Mouse (Mus musculus): ENCODE measurements around the gene Csnk2a1. TPM values are rescaled to one million over a fixed set of nuclear protein-coding genes. Genes with fewer than 3 reads are reported as not detected.
A peak's percentile ranks its signal among the peaks of the same experiment; 100 is the strongest.
"Not testable (repeated sequence)": the region's sequence is repeated elsewhere in the genome, so short reads cannot be mapped to it uniquely, and the experiment has no call there.

Csnk2a1 gene
- polyA plus RNA-seq, 1 experiment from 2014 or later, result 102 TPM

DNA sequence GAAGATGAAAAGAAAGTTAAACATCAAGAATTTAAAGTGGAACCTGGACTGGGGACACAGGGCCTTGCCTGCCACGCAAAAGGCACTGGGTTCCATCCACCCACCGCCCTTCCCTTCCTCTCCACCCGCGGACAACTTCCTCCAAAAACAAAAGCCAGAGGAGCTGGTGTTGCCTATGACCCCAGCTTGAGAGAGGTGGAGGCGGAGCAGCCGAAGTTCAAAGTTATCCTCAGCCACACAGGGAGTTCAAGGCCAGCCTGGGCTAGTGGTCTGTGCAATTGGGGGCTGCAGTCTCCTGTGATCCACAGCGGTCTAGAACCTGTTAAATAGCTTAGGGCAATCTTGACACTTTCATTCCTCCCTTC, 33.3 kb upstream of the Csnk2a1 start:
- no peak for ATAC-seq (ENCODE audit: insufficient number of reproducible peaks, insufficient read depth, low FRiP score, low TSS enrichment, low read depth)
- Histone ChIP-seq H3K9me3 (no peaks in the 10 kb centered on the region), H3K4me3 (replicated peaks) (no peak overlapping the region), H3K4me2 (no peak overlapping the region), H3K27ac (no peak overlapping the region), H3K36me3 (no peaks in the 10 kb centered on the region), H3K9ac (replicated peaks) (no peak overlapping the region), H3K27me3 (0 out of 2 replicates have a peak, but pooled peaks cover 6% of the 10 kb centered on the region), H3K4me1 (replicated peaks) (0 out of 2 replicates have a peak, but pooled peaks cover 4% of the 10 kb centered on the region)
- WGBS, result 75% methylated on average over 7 of the region's 7 CpGs

DNA sequence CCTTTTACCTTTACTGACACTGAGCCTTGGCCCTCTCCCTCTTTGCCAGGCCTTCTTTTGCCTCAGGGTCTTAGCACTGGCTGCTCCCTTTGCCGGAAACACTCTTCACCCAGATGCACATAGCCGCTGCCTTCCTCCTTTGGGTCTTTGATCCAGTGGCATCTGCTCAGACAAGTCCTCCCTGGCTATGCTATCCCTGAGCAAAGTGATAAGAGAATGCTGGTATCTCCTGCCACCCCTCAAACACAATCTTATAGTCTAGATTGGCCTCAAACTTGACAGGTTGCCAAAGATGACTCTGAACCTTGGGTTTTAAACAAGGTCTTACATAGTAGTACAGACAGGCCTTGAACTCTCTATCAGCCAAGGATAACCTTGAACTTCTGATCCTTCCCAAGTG, 32.1 kb upstream of the Csnk2a1 start:
- 81% methylated on average over 2 of the region's 2 CpGs for WGBS
- Histone ChIP-seq H3K9me3 (no peaks in the 10 kb centered on the region), H3K36me3 (no peaks in the 10 kb centered on the region), H3K4me2 (no peak overlapping the region), H3K9ac (replicated peaks) (no peak overlapping the region), H3K27me3 (0 out of 2 replicates have a peak, but pooled peaks cover 6% of the 10 kb centered on the region), H3K4me1 (replicated peaks) (0 out of 2 replicates have a peak, but pooled peaks cover 4% of the 10 kb centered on the region), H3K4me3 (replicated peaks) (no peak overlapping the region), H3K27ac (no peak overlapping the region)
- no peak for ATAC-seq (ENCODE audit: insufficient number of reproducible peaks, insufficient read depth, low FRiP score, low TSS enrichment, low read depth)

DNA sequence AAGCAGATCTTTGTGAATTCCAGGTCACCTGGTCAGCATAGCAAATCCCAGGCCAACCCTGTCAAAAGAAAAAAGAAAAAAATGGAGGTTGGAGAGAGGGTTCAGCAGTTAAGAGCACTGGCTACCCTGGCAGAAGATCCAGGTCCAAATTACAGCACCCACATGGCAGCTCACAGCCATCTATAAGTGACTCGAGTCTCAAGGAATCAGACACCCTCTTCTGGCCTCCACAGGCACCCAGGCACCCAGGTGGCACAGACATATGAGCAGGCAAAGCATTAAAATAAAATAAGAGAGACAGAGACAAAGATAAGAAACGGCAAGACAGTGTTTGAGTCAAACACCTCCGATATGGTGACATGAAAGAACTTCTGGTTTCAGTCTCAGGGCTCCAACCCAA, 29.7 kb upstream of the Csnk2a1 start:
- H3K4me1 ChIP-seq (replicated peaks), result 0 out of 2 replicates have a peak, but pooled peaks cover 4% of the 10 kb centered on the region
- H3K27ac ChIP-seq, result no peak overlapping the region
- H3K36me3 ChIP-seq, result no peaks in the 10 kb centered on the region
- no peak overlapping the region for H3K9ac ChIP-seq (replicated peaks)
- H3K9me3 ChIP-seq, result no peaks in the 10 kb centered on the region
- ATAC-seq (ENCODE audit: insufficient number of reproducible peaks, insufficient read depth, low FRiP score, low TSS enrichment, low read depth), result no peak
- 47% methylated on average over 3 of the region's 3 CpGs for WGBS
- H3K27me3 ChIP-seq, result 0 out of 2 replicates have a peak, but pooled peaks cover 6% of the 10 kb centered on the region
- H3K4me3 ChIP-seq (replicated peaks), result no peak overlapping the region
- H3K4me2 ChIP-seq, result no peak overlapping the region

DNA sequence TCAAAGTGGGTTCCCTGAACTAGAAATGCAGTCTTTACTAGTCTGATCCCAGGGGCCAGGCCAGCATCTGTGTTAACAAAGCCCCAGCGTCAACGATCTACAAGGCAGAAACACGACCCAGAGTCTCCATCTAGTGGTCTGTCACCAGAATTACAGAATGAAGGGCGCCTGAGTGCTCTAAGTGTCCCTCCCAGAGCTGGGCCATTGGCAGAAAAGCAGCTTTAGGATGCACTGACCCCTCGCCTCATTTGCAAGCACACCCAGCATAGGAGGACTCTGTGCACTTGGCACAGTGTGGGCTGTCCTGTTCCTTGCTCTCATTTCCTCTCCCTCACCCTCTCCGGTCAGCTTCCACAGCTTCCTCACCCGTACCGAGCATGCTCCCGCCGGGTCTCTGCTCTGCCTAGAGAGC, 29.3 kb upstream of the Csnk2a1 start:
- H3K4me3 ChIP-seq (replicated peaks), result no peak overlapping the region
- H3K9ac ChIP-seq (replicated peaks), result no peak overlapping the region
- peak; percentile 60; the same call in 1 of the 2 replicates for ATAC-seq (ENCODE audit: insufficient number of reproducible peaks, insufficient read depth, low FRiP score, low TSS enrichment, low read depth)
- WGBS, result 48% methylated on average over 10 of the region's 10 CpGs
- no peak overlapping the region for H3K4me2 ChIP-seq
- no peak overlapping the region for H3K27ac ChIP-seq
- no peaks in the 10 kb centered on the region for H3K9me3 ChIP-seq
- 0 out of 2 replicates have a peak, but pooled peaks cover 4% of the 10 kb centered on the region for H3K4me1 ChIP-seq (replicated peaks)
- 0 out of 2 replicates have a peak, but pooled peaks cover 6% of the 10 kb centered on the region for H3K27me3 ChIP-seq
- no peaks in the 10 kb centered on the region for H3K36me3 ChIP-seq

DNA sequence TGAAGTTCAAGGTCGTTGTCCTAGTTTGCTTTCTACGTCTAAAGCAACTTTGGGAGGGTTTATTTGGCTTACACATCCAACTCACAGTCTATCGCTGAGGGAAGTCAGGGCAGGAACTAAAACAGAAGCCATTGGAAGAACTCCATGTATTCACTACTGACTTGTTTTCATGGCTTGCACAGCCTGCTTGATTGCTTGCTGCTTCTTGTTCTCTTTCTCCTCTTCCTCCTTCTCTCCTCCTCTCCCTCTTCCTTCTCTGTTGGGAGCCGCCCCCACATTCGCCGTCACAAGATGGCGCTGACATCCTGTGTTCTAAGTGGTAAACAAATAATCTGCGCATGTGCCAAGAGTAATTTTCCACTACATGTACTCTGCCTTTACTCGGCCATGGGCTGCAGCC, 20.5 kb upstream of the Csnk2a1 start:
- H3K4me3 ChIP-seq (replicated peaks); H3K9me3 ChIP-seq; H3K27ac ChIP-seq; H3K4me1 ChIP-seq (replicated peaks); H3K36me3 ChIP-seq; H3K4me2 ChIP-seq; H3K27me3 ChIP-seq; ATAC-seq (ENCODE audit: insufficient number of reproducible peaks, insufficient read depth, low FRiP score, low TSS enrichment, low read depth); H3K9ac ChIP-seq (replicated peaks): not testable (repeated sequence)
- 93% methylated on average over 8 of the region's 9 CpGs for WGBS

DNA sequence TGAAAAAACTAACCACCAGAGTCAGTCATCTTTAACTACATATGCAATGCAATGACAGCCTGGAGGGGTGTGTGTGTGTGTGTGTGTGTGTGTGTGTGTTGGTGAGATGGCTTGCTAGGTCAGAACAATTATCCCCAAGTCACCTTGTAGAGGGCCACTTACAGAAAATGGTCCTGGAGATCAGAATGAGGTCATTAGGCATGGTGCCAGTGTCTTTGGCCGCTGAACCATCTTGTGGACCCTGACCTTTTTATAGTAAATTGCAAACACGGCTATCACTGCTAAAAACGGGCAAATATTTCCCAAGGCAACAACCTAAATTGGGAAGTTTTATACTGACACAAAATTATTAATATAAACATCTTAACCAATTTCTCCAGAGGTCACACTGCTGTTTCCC, 14.8 kb upstream of the Csnk2a1 start:
- no peak overlapping the region for H3K4me3 ChIP-seq (replicated peaks)
- H3K9ac ChIP-seq (replicated peaks), result no peak overlapping the region
- no peaks in the 10 kb centered on the region for H3K27me3 ChIP-seq
- H3K4me1 ChIP-seq (replicated peaks), result no peaks in the 10 kb centered on the region
- no peaks in the 10 kb centered on the region for H3K36me3 ChIP-seq
- H3K9me3 ChIP-seq, result 0 out of 2 replicates have a peak, but pooled peaks cover 7% of the 10 kb centered on the region
- no peak for ATAC-seq (ENCODE audit: insufficient number of reproducible peaks, insufficient read depth, low FRiP score, low TSS enrichment, low read depth)
- H3K4me2 ChIP-seq, result no peak overlapping the region
- no peak overlapping the region for H3K27ac ChIP-seq
- 82% methylated on average over 3 of the region's 3 CpGs for WGBS

DNA sequence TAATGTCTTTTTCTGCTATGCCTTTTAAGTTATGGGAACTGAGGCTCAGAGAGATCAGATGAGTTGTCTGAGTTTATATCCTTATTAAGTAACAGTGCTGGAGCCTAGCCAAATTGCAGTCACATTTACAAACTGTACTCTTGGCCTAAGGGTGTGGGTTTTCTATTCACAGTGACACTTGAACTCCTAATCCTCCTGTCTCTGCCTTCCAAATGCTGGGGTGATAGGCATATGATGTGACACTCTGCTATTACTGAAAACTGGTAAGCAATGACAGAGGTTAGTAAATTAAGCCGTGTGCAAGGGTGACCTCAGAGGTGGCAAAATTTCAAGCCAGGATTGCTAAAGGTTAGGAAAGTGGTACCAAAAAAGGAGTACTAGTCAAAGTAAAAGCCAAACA, 9.7 kb upstream of the Csnk2a1 start:
- no peaks in the 10 kb centered on the region for H3K27me3 ChIP-seq
- H3K4me3 ChIP-seq (replicated peaks), result no peak overlapping the region
- H3K9ac ChIP-seq (replicated peaks), result no peak overlapping the region
- H3K27ac ChIP-seq, result no peak overlapping the region
- WGBS, result 86% methylated on average over 1 of the region's 1 CpGs
- H3K4me1 ChIP-seq (replicated peaks), result no peaks in the 10 kb centered on the region
- H3K36me3 ChIP-seq, result no peaks in the 10 kb centered on the region
- H3K9me3 ChIP-seq, result 0 out of 2 replicates have a peak, but pooled peaks cover 7% of the 10 kb centered on the region
- no peak overlapping the region for H3K4me2 ChIP-seq
- no peak for ATAC-seq (ENCODE audit: insufficient number of reproducible peaks, insufficient read depth, low FRiP score, low TSS enrichment, low read depth)

DNA sequence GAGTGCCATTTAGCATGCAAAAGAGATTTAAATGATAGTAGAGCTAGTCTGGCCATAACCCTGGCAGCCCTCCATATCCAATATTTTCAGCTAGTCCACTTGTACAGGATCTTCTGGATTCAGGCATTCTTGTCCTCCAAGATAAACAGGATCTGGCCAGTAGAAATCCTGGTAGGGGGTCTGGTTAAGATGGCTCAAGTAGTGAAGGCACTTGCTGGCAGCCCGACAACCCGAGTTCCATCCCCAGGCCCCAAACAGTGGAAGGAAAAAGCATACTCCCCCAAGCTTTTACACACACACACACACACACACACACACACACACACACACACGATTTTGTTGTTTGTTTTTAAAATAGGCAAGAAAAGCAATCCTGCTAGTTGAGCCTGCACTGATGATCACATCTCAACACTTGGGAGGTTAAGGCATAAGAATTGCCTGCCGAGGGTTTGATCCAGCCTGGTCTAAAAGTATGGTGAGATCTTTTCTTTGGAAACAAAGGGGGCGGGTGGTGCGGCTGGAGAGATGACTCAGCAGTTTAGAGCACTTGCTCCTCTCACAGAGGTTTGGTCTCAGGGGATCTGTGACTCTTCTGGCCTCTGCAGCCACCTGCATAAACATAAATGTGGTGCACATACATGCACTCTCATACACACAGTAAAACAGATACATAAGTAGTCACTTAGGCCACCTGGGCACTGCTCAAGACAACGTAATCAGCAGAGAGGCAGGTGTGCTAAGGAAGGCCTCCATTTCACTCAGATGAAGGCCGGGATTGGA, 2.9 kb upstream of the Csnk2a1 start:
- Histone ChIP-seq H3K36me3 (no peaks in the 10 kb centered on the region), H3K9me3 (no peaks in the 10 kb centered on the region), H3K4me3 (replicated peaks) (no peak overlapping the region), H3K27ac (no peak overlapping the region), H3K4me2 (no peak overlapping the region), H3K4me1 (replicated peaks) (peaks cover 17% of the 10 kb centered on the region), H3K27me3 (no peaks in the 10 kb centered on the region), H3K9ac (replicated peaks) (no peak overlapping the region)
- 75% methylated on average over 8 of the region's 8 CpGs for WGBS
- ATAC-seq (ENCODE audit: insufficient number of reproducible peaks, insufficient read depth, low FRiP score, low TSS enrichment, low read depth), result no peak

DNA sequence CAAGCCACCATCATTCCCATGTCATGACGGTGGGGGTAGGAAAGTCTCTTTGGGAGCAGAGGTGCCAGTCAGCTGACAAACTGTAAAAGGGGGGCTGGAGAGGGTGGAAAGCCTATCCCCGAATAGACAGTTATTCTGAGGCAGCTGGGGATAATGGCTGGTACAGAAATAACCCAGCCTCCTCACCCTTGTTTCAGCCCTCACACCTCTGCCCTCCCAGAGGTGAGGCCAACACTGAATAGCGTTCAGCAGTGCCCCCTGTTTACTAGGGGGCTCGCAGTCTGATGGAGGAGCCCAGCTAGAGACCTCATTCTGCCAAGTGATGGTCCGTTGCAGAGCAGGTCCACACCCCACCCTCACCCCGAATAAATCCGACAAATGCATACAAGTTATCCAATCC, 1.1 kb upstream of the Csnk2a1 start:
- Histone ChIP-seq H3K9me3 (no peaks in the 10 kb centered on the region), H3K27me3 (no peaks in the 10 kb centered on the region), H3K4me3 (replicated peaks) (0 out of 2 replicates have a peak overlapping the region, but pooled peaks have one; percentile 94), H3K4me2 (peak overlapping the region; percentile 77), H3K9ac (replicated peaks) (peak overlapping the region; percentile 95; the same call in 1 of the 2 replicates), H3K36me3 (peaks cover 3% of the 10 kb centered on the region; the same call in 1 of the 2 replicates), H3K27ac (peak overlapping the region; percentile 99), H3K4me1 (replicated peaks) (peaks cover 20% of the 10 kb centered on the region)
- ATAC-seq (ENCODE audit: insufficient number of reproducible peaks, insufficient read depth, low FRiP score, low TSS enrichment, low read depth), result no peak
- 75% methylated on average over 7 of the region's 7 CpGs for WGBS

DNA sequence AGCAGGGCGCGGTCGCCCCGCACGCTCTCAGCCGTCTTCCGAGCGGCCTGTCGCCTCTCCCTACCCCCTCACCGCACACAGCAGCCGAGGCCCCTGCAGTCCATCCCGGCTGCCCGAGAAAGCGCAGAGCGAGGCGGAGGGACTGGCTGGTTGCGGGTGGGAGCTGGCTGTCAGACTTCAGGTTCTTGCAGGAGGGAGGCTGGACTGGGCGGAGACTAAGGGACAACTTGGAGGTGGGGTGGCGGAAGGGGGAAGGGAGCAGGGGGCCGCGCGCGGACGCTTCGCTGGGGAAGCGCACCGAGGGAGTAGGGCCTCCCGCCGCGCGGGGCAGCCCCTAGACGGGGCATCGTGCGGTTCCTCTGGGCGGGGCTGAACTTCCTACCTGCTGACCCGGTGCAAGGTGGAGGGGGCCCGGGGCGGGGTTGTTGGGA, 427 bp downstream of the Csnk2a1 start:
- H3K4me3 ChIP-seq (replicated peaks), result peak overlapping the region; percentile 94
- H3K9me3 ChIP-seq, result no peaks in the 10 kb centered on the region
- peak; percentile 86 for ATAC-seq (ENCODE audit: insufficient number of reproducible peaks, insufficient read depth, low FRiP score, low TSS enrichment, low read depth)
- peak overlapping the region; percentile 99 for H3K27ac ChIP-seq
- peak overlapping the region; percentile 95 for H3K9ac ChIP-seq (replicated peaks)
- H3K36me3 ChIP-seq, result peaks cover 7% of the 10 kb centered on the region; the same call in 1 of the 2 replicates
- WGBS, result 1% methylated on average over 38 of the region's 38 CpGs
- H3K4me1 ChIP-seq (replicated peaks), result peaks cover 20% of the 10 kb centered on the region
- no peaks in the 10 kb centered on the region for H3K27me3 ChIP-seq
- peak overlapping the region; percentile 77 for H3K4me2 ChIP-seq

DNA sequence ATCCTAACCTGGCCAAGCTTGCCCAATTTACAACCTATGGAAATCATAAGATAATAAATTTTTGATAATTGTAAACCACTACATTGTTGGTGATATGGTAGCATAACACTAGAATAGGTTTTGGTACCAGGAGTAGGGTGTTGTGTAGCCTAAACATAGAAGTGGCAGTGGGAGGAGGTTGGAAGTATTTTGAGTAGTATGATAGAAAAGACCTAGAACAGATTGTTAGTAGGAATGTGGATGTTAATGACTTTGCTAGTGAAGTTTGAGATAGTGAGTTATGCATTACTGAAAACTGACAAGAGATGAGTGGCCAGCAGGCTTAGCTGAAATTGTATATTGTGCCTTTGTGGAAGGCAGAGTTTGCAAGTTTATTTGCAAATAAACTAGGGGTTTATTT, 3.4 kb downstream of the Csnk2a1 start:
- H3K27ac ChIP-seq, result no peak overlapping the region
- no peaks in the 10 kb centered on the region for H3K27me3 ChIP-seq
- peaks cover 20% of the 10 kb centered on the region for H3K4me1 ChIP-seq (replicated peaks)
- H3K9me3 ChIP-seq, result no peaks in the 10 kb centered on the region
- no peak overlapping the region for H3K4me2 ChIP-seq
- ATAC-seq (ENCODE audit: insufficient number of reproducible peaks, insufficient read depth, low FRiP score, low TSS enrichment, low read depth), result no peak
- H3K4me3 ChIP-seq (replicated peaks), result no peak overlapping the region
- H3K9ac ChIP-seq (replicated peaks), result no peak overlapping the region
- H3K36me3 ChIP-seq, result peaks cover 7% of the 10 kb centered on the region; the same call in 1 of the 2 replicates
